Mouse (Mus musculus): ENCODE measurements around the gene Amotl2.

- no peak for TF ChIP-seq CTCF (IDR thresholded peaks at IDR 0.05; ENCODE audit: borderline replicate concordance, extremely low read depth, insufficient read depth, insufficient read length)
- TF ChIP-seq POLR2A (IDR thresholded peaks at IDR 0.05; ENCODE audit: borderline replicate concordance, extremely low read depth, insufficient read depth, insufficient read length, poor library complexity, severe bottlenecking), result no peak
These were observed 35.0 kb upstream of the Amotl2 start for GRCm38 (mm10) chr9:102681470-102681869.

Data from brain, embryonic 14.5 days (tissue).